Mouse (Mus musculus) testis, postnatal 14 days (tissue): ENCODE measurements around the gene Qrfp.

Source experiments
- DNase-seq: peaks from one replicate; pipeline ENCODE4 v3.0.0; 2021; ENCODE audit warnings: low spot score

Gene Qrfp

DNA sequence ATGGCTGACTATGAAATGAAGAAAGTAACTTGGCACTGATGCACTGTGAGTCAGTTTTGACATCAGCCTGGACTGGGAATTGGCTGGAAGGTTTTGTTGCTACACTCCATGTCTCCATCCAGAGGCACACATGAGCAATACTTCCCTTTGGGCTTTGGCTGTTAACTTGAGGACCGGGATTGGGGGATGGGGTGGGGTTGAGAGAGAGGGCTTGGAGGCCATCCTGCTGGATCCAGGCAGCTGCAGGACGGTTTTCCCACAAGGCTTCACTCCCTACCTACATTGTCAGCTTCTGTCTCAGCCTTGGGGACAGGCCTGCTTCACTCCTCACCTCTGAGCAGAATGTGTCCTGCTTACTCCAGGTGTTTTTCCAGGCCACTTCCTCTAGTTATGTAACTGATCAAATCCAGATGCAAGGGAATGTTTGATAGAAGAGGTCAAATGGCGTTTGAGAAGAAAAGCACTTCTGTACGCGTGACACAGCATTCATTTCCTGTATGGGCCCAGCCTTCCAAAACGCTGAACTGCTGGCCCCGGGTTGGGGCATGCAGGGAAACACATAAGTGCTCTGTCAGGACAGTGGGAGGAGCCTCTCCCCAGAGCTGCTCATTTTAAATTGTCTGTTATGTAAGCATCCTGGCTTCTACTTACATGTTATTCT lies 39.5 kb downstream of the Qrfp start:
- no peak for DNase-seq

DNA sequence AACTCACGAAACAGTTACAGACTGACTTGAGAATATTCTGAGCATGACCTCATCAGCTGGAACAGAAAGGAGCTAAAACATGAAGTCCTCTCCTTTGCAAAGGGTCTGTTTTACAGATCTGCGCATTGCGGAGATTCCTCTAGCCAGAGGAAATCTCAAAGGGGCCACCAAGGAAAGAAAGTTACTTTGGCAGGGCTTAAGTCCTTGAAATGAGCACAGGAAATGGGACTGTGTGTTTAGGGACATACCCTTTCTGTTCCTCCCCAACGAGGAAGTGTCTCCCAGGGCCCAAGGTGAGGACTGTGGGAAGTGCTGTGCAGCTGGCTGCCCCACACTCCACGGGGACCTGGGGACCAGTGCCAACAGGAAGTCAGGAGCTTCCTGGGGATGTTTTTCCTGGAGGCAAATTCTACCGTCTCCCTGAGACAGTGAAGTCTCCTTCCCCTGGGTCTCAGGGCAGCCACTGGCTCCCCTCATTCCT lies 40.7 kb downstream of the Qrfp start:
- no peak for DNase-seq

DNA sequence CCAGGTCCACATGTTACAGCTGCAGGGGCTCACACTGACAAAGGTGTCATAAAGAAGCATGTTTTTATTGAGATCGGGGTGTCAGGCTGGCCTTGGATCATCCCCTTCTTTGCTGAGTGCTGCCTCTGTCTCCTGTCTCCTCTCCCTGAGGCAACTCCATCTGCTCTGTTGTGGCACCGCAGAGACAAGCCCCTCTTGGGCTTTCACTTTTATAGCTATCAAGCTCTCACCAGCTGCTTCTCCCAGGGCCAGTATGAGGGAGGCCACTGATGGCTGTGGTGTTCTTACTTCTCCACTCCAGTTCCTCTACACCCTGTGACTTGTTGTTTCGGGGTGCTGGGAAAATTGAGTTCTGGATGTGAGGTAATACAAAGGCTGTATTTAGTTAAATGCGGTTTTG lies 41.3 kb downstream of the Qrfp start:
- DNase-seq = no peak

DNA sequence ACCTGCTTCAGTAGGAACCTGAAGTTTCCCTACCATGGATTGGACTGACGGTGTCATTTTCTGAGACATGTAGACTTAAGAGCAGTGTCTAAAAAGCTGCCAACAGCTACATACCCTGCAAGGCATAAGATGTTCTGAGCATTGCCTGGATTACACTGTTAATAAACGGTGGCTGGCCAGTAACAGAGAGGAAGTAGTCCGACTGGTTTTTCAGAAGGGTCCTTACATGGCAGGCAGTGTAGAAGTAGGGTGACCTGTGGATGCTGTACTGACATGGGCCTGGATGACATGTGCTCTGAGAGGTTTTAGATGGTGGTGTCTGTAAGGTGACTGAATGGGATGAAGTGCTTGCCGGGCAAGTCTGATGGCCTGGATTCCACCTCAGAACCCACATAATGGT lies 42.6 kb downstream of the Qrfp start:
- no peak for DNase-seq

DNA sequence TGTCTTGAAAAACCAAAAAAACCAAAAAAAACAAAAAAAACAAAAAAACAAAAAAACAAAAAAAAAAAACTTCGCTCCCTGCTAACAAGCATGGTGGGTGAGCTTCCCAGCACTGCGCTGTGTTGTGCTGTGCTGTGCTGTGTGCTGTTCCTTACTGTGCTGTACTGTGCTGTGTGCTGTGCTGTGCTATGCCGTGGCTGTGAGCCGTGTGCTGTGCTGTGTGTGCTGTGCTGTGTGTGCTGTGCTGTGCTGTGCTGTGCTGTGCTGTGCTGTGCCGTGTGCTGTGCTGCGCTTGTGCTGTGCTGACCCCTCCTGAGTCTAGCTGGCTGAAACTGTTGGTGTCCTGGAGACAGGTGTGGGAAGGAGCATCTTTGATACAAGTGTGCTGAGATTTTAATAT lies 43.3 kb downstream of the Qrfp start:
- DNase-seq = no peak

DNA sequence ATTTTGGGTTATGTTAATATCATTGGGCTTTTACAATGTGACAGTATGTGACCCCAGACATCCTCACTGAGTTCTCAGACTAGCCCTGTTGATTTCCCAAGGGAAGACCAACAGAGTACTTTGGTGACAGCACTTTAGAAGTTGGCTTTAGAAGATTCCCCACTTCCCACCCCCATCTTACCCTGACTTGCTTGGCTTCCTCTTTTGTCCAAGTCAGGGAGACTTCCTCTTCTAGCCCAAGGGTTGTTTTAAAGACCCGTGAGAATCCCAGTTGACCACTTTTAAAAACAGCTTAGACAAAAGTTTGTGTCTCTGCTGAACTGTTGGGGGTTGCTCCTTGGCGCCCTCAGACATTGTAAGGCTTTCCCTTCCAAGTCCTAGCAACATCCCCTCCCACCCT lies 47.1 kb downstream of the Qrfp start:
- DNase-seq = no peak

DNA sequence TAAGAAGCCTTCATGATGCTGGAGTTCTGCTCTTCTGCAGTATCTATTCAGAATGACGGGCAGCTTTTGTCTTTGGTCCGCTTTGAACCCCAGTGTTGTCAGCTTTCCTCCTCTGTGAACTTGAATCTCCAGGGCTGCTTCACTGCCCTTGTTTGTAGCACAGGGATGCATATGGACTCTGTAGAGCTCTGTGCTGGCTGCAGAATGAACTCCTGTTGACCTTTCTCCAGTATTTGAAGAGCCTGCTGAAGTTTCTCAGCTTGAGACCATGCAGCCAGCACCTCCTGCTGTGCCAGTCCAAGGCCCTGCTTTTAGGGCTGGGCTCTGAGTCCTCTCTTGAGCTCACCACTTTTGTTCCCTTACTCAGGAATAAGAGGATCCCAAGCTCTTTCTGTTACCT lies 47.5 kb downstream of the Qrfp start:
- no peak for DNase-seq

DNA sequence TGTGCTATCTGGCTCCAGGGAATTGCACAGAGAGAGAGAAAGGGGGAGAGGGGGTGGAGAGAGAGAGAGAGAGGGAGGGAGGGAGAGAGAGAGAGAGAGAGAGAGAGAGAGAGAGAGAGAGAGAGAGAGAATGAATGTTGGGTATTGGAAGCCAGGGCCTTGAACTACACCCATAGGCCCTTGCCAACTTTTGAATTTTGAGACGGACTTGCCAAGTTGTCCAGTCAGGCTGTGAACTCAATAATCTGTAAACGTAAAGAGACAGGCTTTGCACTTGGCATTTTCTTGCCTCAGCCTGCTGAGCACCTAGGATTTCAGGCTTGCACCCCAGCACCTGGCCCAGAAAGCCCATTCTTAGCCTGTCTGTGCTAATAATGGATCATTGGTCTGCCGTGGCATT lies 48.2 kb downstream of the Qrfp start:
- no peak for DNase-seq

DNA sequence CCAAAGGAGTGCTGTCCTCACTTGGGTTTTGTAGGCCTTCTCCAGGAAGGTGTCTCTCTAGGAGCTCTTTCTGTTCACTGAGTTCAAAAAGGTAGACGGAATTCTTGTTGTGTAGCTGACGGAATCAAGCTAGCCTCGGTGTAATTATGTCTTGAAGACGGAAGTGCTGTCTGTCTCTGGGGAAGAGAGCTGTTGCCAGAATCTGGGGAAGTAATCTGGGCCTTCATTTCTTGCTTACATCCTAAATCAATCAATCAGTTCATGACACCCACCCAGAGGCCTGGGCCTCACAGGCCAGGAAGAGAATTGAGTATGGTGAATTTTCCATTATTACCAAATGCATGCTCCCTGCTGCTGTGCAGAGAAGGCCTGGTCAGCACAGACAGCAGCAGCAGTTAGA lies 48.8 kb downstream of the Qrfp start:
- DNase-seq = no peak

DNA sequence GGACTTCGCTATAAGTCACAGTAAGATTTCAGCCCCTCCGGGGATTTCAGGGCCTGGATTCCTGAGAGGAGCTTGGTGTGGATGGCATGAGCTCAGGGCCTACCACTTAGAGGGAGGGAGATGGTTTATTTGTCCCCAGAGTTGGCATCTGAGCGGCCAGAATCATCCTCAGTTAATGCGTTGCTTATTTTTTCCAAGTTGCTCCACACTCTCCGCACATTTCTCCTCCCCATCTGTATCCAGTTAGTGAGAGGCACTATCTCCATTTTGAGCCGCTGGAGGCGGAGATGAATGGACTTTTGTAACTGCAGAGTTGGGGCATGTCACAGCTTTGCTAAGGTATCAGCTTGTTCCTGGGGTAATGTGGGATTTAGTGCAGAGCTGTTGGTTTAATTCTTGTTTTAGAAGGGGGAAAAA lies 49.3 kb downstream of the Qrfp start:
- no peak for DNase-seq

DNA sequence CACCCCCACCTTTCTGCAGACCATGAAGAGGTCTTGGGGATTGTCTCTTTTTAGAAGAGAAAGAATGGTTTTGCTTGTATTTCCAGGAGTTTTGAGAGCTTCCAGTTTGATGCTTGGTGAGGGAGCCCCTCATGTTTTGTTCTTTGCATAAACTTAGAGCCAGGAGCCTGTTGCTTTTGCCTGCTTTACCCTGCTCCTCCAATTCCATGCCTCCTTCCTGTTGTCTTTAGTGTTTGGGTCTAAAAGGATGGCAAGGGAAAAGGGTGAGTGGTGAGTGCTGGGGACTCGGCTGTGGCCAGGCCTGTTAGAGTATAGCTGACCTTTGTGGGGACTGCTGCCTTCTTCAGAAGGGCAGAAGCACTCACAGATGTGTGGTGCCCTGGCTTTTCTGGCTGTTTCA lies 49.9 kb downstream of the Qrfp start:
- no peak for DNase-seq

DNA sequence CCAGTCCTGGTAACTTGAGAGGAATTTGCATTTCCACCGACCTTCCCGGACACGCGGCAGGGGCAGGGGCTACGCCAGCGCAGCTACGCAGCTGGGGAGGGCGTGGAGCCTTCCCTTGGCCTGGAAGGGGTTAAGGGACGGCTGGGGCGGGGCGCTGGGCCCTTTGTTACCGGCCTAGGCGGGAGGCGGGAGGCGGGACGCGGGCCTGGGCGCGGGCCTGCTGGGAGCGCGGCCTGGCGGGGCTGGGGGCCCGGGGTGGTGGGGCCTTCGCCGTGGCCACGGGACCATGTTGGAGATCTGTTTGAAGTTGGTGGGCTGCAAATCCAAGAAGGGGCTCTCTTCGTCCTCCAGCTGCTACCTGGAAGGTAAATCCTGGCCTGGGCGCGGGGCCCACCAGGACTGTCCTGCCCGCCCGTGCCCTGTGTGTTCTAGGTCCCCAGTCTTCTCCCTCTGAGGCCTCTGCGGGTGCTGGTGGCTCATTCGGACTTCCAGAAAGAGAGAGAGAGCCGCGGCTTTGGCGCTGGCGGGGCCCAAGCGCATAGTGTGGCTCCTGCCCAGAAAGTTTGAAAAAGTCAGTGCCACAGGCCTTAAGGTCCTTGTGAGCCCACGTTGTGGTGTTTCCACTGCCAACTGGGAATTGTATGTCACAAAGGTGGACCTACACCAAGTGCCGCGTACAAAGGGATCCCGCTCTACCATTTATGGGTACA lies 50.5 kb downstream of the Qrfp start:
- DNase-seq = peak; percentile 82

DNA sequence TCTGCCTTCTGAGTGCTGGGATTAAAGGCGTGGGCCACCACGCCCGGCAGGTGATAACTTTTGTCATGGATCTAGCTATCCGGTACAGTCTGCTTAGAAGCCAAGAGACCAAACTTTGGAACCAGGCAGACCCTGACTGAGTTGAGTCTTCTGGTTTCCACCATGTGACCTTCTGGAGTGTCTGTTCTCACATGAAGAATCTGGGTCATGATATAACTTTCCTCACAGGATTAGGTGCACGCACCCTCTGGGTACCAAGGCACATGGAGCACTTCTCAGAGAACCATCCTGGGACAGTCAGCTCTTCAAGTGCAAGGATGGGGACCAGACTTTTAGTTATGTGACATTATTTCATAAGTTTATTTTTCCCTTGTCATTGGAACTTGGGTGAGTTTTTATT lies 51.4 kb downstream of the Qrfp start:
- DNase-seq = no peak

DNA sequence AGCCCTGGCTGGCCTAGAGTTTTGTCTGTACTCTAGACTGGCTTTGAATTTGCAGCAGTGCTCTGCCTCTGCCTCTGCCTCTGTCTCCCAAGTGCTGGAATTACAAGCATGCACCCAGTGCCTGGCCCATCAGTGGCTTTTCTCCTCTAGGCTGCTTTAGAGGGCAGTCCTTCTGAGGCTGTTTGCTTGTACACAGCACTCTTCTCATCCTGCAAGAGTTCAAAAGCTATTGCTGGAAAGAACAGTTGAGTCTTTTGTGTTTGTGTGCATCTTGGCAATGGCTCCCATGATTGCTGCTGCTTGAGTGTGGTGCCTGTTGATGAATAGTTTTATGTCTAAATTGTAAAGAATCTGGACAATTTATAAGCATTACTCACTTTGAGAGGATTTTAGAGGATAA lies 52.9 kb downstream of the Qrfp start:
- no peak for DNase-seq
